Mouse (Mus musculus) olfactory bulb, adult 2 months (tissue): ENCODE measurements at regions not wholly inside any gene's neighbourhood (a gene's known extent, or its start where the extent isn't known, plus 50 kb on each side); places are given as distances from the start of the nearest gene placed in this dataset.

Source experiments
- CTCF ChIP-seq: fragments of 200-500 bp; IDR thresholded peaks from 2 replicates; pipeline ENCODE4 v1.5.1; 2012; ENCODE audit warnings: low read depth, mild to moderate bottlenecking, low read length, moderate library complexity; ENCODE audit not compliant: insufficient read depth
- POLR2A ChIP-seq: fragments of 200-500 bp; IDR thresholded peaks from 2 replicates; pipeline ENCODE4 v1.6.1; 2012; ENCODE audit warnings: mild to moderate bottlenecking, low read depth, low read length, moderate library complexity; ENCODE audit not compliant: insufficient read depth

DNA sequence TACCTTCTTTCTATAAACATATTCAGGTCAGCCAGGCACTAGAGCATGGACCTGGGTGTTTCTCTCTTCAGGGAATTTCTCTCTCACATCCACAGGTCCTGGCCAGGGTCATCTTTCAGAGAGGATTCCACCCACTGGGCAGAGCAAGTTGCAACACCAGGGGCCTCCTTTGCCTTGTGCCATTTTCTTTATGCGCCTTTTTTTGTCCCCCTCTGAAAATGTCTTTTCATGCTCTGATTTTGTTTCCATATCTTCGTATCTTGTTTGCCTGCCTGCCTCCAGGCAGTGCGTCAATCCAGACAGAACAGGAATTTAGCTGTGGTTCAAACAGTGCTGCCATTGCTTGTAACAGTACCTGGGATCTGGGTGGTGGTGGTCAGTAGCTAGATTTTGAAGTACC, 125.7 kb upstream of the Pfn2 start:
- TF ChIP-seq POLR2A (no peak), CTCF (no peak)
